Mouse (Mus musculus) embryo, embryonic 10 days (tissue): ENCODE data around the gene Sh2b3.

Experiments used
- DNase-seq: peaks from one replicate; pipeline ENCODE4 v3.0.0-alpha.2; 2015; ENCODE audit warnings: low spot score

Gene Sh2b3

DNA sequence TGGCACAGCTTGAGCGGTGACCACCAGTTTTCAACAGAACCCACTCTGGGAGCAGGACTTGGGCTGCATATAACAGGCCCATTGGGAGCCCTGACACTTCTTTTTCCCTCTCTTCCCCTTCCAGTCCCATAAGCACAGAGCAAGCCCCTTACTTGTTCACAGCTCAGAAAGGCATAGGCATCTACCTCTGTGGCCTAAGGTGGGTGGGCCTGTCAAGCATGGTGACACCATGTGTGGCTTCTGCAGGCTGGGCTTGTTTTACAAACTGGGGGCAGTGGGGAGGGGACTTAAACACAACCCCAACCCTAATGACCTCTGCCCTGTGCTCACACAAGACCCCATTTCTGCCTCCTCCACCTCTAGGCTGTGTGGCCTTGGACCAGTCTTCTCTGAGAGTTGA, 13.8 kb downstream of the Sh2b3 start:
- DNase-seq, result no peak

- no peak for DNase-seq
Measured at GRCm38 (mm10) chr5:121822786-121823505, 14.5 kb downstream of the Sh2b3 start.

DNA sequence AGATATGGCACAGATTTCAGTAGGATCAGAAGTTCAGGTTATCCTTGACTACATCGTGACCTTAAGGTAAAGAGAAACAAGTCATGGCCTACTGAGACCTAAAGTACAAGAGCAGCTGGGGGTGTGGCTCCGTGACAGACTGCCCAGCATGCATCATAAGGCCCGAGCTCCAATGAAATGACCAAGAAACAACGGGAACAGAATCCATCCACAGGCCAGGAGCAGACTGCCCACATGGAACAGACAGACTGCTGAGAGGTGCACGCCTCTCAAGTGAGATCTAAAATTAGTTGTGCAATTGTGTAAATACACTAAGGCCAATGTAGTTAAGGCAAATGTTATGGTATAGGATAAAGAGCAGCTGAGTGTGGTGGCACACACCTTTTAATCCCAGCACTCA, 15.9 kb downstream of the Sh2b3 start:
- DNase-seq, result no peak

GRCm38 (mm10) chr5:121821116-121821515, 16.3 kb downstream of the Sh2b3 start:
- no peak for DNase-seq

DNA sequence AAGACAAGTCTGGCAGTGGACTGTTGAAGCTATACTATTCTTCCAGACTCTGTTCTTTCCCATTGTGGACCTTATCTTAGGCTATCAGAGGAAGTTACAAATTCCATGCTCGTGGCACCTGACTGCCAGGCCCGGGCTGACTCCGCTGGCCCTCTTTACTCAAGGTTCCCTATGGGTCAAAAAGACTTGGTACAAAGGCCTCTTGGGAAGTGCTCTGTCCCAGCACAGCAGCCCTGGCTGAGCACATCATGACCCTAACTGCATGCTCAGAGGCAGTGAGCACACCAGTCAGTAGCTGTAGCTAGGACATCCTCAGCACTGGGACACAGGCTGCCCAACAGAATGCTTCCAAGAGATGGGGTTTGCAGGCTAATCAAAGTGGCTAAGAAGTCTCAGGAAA, 16.8 kb downstream of the Sh2b3 start:
- no peak for DNase-seq

- DNase-seq, result no peak
Measured at GRCm38 (mm10) chr5:121820161-121820560, 17.3 kb downstream of the Sh2b3 start.

DNA sequence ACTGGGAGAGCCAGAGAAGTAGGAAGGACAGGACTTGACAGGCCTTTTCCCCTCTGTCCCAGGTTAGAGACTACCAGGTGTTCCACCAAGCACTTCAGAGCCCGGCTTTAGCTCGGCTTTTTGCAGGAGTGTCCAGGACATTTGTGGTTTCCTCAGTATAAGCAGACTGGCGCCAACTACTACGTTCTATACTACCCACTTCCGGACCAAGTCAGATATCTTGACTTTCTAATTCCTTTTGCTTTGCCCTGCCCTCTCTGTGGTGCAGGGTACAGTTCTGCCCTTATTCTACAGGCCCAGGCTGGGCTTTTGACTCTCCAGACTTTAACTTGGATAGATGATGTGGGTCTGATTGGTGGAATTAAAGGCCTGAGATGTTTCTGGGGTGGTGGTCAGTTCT, 17.9 kb downstream of the Sh2b3 start:
- no peak for DNase-seq

- no peak for DNase-seq
Measured at GRCm38 (mm10) chr5:121818862-121819261, 18.6 kb downstream of the Sh2b3 start.

- no peak for DNase-seq
Measured at GRCm38 (mm10) chr5:121818401-121818800, 19.0 kb downstream of the Sh2b3 start.

DNA sequence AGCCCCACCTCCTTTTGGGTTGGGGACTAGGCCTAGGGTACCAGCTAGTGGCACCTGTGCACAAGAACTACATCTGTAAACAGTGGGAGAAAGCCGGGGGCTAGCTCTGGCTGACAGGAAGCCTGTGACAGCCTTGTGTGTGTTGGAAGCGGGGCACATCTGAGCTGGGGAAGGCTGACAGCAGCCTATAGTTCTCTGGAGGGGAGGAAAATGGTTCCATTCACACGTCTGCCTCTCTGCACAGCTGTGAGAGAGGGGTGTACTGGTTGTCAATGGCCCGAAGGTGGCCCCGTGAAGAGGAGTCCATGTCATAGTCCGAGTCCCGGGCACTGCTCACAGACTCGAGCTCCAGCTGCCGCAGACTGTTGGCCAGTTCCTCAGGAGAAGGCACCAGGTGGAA, 19.9 kb downstream of the Sh2b3 start:
- DNase-seq, result no peak

DNA sequence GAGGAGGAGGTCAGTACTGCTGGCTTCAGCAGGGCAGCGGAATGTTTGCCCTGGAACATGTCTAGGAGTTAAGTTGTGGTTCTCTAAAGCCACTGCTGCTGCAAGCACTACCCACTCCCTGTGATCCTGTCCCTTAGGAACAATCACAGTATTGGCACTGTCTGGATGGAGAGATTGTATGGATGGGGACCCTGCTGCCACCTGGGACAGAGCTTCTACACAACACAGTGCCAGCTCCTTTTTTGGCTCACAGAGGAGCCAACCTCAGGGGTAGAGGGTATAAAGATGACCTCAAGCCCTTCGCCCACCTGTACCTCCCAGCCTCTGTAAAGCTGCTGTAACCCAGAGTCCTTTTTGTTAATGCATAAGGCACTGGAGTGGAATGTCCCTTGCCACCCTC, 20.8 kb downstream of the Sh2b3 start:
- DNase-seq, result no peak

DNA sequence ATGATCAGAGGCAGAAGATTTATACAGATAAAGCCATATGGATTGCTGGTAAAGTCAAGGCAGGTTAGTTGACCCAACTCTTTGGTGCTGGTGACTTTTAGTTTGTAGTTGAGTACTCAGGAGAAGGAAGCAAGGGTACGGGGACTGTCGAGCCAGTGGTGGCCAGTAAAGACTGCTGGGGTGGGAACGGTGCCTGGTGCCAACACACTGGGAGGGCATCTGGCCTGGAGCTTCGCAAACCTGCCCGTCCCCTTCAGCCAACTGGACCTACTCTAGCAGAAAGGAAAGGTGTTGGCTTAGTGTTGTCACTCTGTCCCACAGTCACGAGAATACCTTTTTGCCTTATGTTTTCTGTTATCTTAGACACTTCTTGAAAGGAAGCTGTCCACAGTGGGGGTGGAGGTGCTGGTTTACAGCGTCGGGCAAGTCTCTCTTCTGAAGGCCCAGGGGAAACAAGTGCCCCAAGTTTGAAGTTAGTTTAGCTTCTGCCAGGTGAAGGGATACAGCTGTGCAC, 21.5 kb downstream of the Sh2b3 start:
- no peak for DNase-seq

DNA sequence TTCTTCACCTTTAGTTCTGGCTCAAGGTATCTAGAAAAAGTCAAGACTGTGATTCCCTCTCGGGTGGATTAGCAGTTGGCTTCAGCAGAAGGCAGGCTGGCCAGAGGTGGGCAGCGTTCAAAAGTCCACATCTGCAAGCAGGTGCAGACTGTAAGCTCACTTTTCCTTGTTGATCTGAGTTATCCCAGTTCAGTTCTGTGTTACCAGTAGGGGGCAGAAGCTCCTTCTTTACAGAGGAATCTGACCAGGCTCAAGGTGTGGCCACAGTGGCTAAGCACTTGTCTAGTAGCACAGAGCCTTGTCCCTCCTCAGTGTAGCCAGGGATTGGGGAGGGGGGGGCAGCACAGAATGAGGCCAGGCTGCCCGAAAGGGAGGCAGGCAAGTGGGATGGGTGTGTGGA, 22.4 kb downstream of the Sh2b3 start:
- peak; percentile 82 for DNase-seq

GRCm38 (mm10) chr5:121813744-121814143, 23.7 kb downstream of the Sh2b3 start:
- no peak for DNase-seq

- no peak for DNase-seq
Measured at GRCm38 (mm10) chr5:121812526-121813243, 24.8 kb downstream of the Sh2b3 start.

- no peak for DNase-seq
Measured at GRCm38 (mm10) chr5:121811485-121811931, 25.9 kb downstream of the Sh2b3 start.

- DNase-seq, result no peak
Measured at GRCm38 (mm10) chr5:121810331-121811151, 26.9 kb downstream of the Sh2b3 start.

GRCm38 (mm10) chr5:121809667-121810224, 27.7 kb downstream of the Sh2b3 start:
- no peak for DNase-seq

- DNase-seq, result no peak
Measured at GRCm38 (mm10) chr5:121808202-121808601, 29.2 kb downstream of the Sh2b3 start.

DNA sequence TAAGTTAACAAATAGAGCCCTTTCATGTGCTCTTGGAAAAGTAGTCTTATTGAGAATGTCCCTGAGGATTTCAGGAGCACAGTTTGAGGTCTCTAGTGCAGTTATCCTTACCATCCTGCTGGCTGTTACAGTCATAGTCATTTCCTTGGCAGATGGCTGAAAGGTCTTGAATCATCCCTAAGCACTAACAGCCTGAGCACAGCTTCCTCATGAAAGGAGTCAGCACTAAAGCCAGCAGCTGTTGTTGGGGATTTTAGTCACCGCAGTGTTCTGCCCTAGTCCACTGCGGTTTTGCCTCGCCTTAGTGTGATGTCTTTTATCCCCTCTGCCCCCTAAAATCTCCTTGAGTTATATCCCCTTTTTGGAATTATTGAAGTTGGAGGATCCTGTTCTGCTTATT, 30.3 kb downstream of the Sh2b3 start:
- peak; percentile 6 for DNase-seq

- no peak for DNase-seq
Measured at GRCm38 (mm10) chr5:121798447-121798846, 39.0 kb downstream of the Sh2b3 start.

DNA sequence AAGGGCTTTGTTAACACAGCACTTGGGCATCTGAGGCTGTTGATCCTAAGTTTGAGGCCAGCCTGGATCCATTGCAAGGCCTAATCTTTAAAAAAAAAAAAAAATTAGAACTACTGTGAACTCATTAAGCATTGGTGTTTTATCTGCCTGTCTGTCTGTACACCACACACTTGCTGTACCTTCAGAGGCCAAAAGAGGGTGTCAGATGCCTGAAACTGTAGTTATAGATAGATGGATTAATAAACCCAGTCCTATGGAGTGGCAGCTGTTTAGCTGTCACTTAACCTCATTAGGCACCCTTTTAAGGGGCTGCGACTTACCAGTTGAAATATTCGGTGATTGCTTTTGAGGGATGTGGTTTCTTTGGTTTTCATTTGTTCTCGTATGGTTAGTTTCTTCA, 41.6 kb downstream of the Sh2b3 start:
- DNase-seq, result no peak
